Comparison of ENCODE assay signal across 15 mouse cellular contexts in genomic region chr10:96236777-96237373, GRCm38 (mm10).
"Had no signal": no experiment of that assay in that cellular context is flagged by ENCODE, and none has a peak within 500 bp of the region (broad histone marks: within the 10 kb centered on the region; RNA-seq: fewer than 3 reads in every experiment).

No protein-coding gene starts in this region.

- H3K27me3 ChIP-seq: liver, embryonic 13.5 days; midbrain, embryonic 12.5 days; midbrain, embryonic 15.5 days; neural tube, embryonic 13.5 days had no signal

- H3K4me3 ChIP-seq: left cerebral cortex, adult 2 months; liver, embryonic 13.5 days; midbrain, embryonic 12.5 days; midbrain, embryonic 15.5 days; neural tube, embryonic 13.5 days had no signal

- H3K9me3 ChIP-seq: liver, embryonic 13.5 days; midbrain, embryonic 12.5 days; neural tube, embryonic 13.5 days had no signal

- H3K9ac ChIP-seq: liver, embryonic 13.5 days; midbrain, embryonic 12.5 days; midbrain, embryonic 15.5 days; neural tube, embryonic 13.5 days had no signal

- H3K27ac ChIP-seq: kidney, postnatal 0 days; left cerebral cortex, adult 2 months; liver, embryonic 13.5 days; midbrain, embryonic 12.5 days; midbrain, embryonic 15.5 days; neural tube, embryonic 13.5 days had no signal

- ATAC-seq: midbrain, embryonic 15.5 days had no signal

- DNase-seq: kidney, adult 9 months; kidney, postnatal 25 days; layer of hippocampus, postnatal 36 days; liver, embryonic 13.5 days; lung, adult 2 months; lung, postnatal 14 days; lung, postnatal 4 days; retina, postnatal 1 day; thymus, adult 18-20 months; thymus, postnatal 36 days had no signal

- H3K36me3 ChIP-seq: liver, embryonic 13.5 days; midbrain, embryonic 12.5 days; midbrain, embryonic 15.5 days; neural tube, embryonic 13.5 days had no signal

- H3K4me2 ChIP-seq: liver, embryonic 13.5 days; midbrain, embryonic 12.5 days; midbrain, embryonic 15.5 days; neural tube, embryonic 13.5 days had no signal

- H3K4me1 ChIP-seq: liver, embryonic 13.5 days; midbrain, embryonic 15.5 days had no signal
